In genomic region chr2:155764679-155765418, GRCm38 (mm10) we compare ENCODE assay signal across 9 mouse cellular contexts. TPM values are rescaled to one million over a fixed set of nuclear protein-coding genes. Genes with fewer than 3 reads are reported as not detected.
DNase-seq lines count a peak whose midpoint lies in the region; ATAC-seq and TF ChIP-seq lines count a peak whose summit lies in the region.
"Had no signal": no experiment of that assay in that cellular context is flagged by ENCODE, and none has a peak within 500 bp of the region (broad histone marks: within the 10 kb centered on the region; RNA-seq: fewer than 3 reads in every experiment).

No protein-coding gene starts in this region.

- no peak overlapping the region for H3K4me3 ChIP-seq in hindbrain, postnatal 0 days (ENCODE audit: low read length)
- no peak overlapping the region for H3K4me3 ChIP-seq in limb, embryonic 12.5 days (replicated peaks)
- H3K4me3 ChIP-seq: erythroblast, embryonic 14.5 days had no signal

- no peaks in the 10 kb centered on the region for H3K4me1 ChIP-seq in hindbrain, postnatal 0 days (ENCODE audit: insufficient read depth, low read length)
- no peaks in the 10 kb centered on the region for H3K4me1 ChIP-seq in limb, embryonic 12.5 days (replicated peaks)

- H3K27me3 ChIP-seq in hindbrain, postnatal 0 days (ENCODE audit: insufficient read depth, low read length) = no peaks in the 10 kb centered on the region
- H3K27me3 ChIP-seq in limb, embryonic 12.5 days = peaks cover 10% of the 10 kb centered on the region; the same call in 1 of the 2 replicates

- no peak overlapping the region for H3K4me2 ChIP-seq in hindbrain, postnatal 0 days (ENCODE audit: low read depth, low read length)
- no peak overlapping the region for H3K4me2 ChIP-seq in limb, embryonic 12.5 days

- TF ChIP-seq CTCF in hindbrain, postnatal 0 days (IDR thresholded peaks at IDR 0.05; ENCODE audit: low read depth) = peak; percentile 87

- H3K9ac ChIP-seq in hindbrain, postnatal 0 days (replicated peaks; ENCODE audit: low read length) = no peak overlapping the region
- H3K9ac ChIP-seq in limb, embryonic 12.5 days (replicated peaks) = no peak overlapping the region

- peak; percentile 19 for DNase-seq in urinary bladder, postnatal 10 days (ENCODE audit: low spot score)
- DNase-seq in urinary bladder, postnatal 4 days (ENCODE audit: low spot score in 2 of 2) = no peak
- DNase-seq in cerebellum, postnatal 10 days = peak; percentile 94 to 98
- DNase-seq in gastrocnemius, adult 18-20 months (ENCODE audit: low spot score) = peak; percentile 78
- DNase-seq in hindbrain, postnatal 0 days (ENCODE audit: low spot score) = peak; percentile 89
- peak; percentile 37 to 91 for DNase-seq in thymus, postnatal 10 days (ENCODE audit: low spot score in 2 of 2)

- no peak overlapping the region for H3K27ac ChIP-seq in hindbrain, postnatal 0 days
- no peak overlapping the region for H3K27ac ChIP-seq in limb, embryonic 12.5 days

- ATAC-seq in hindbrain, postnatal 0 days = peak; percentile 79
- peak; percentile 37; the same call in 1 of the 2 replicates for ATAC-seq in limb, embryonic 12.5 days (ENCODE audit: insufficient number of reproducible peaks, insufficient read depth, low FRiP score, low TSS enrichment, low read depth)
- peak; percentile 83 for ATAC-seq in monocyte, adult 5-6 weeks (replicated peaks; ENCODE audit: insufficient number of reproducible peaks, low FRiP score, low TSS enrichment, poor library complexity, severe bottlenecking)

- WGBS in hindbrain, postnatal 0 days = 46% methylated on average over 13 of the region's 13 CpGs
- WGBS in limb, embryonic 12.5 days = 55% methylated on average over 13 of the region's 13 CpGs

- no peaks in the 10 kb centered on the region for H3K9me3 ChIP-seq in hindbrain, postnatal 0 days (ENCODE audit: low read length)
- no peaks in the 10 kb centered on the region for H3K9me3 ChIP-seq in limb, embryonic 12.5 days

- H3K36me3 ChIP-seq in hindbrain, postnatal 0 days (ENCODE audit: insufficient read depth, low read length) = no peaks in the 10 kb centered on the region
- H3K36me3 ChIP-seq in limb, embryonic 12.5 days = no peaks in the 10 kb centered on the region

RNA-seq across cellular contexts. Expression of gene Mmp24, which starts 10.3 kb away (rescaled TPM):
- not detected for total RNA-seq in gastrocnemius, adult 18-20 months (2021)
- 161 and 179 TPM in 2 replicates for total RNA-seq in hindbrain, postnatal 0 days (2014; rRNA removed)
- 12.2 and 12.4 TPM in 2 replicates for polyA plus RNA-seq in hindbrain, postnatal 0 days (2015; fragmentation: Nextera tagmentation; extraction: Ambion mirVana)
- polyA plus RNA-seq in limb, embryonic 12.5 days (2016; fragmentation: Nextera tagmentation; extraction: Ambion mirVana) = 0.09 and 0.10 TPM in 2 replicates
- 0.10 TPM in 1 of 3 replicates, not detected in the others for total RNA-seq in monocyte, adult 5-6 weeks (2017)

RNA-seq across cellular contexts. Expression of gene Procr, which starts 13.9 kb away (rescaled TPM):
- total RNA-seq in gastrocnemius, adult 18-20 months (2021) = 1 to 10 TPM; 6.8 to 7.9 TPM
- 1.1 and 1.4 TPM in 2 replicates for total RNA-seq in hindbrain, postnatal 0 days (2014; rRNA removed)
- 1.6 and 2.6 TPM in 2 replicates for polyA plus RNA-seq in hindbrain, postnatal 0 days (2015; fragmentation: Nextera tagmentation; extraction: Ambion mirVana)
- polyA plus RNA-seq in limb, embryonic 12.5 days (2016; fragmentation: Nextera tagmentation; extraction: Ambion mirVana) = 3.5 and 4.1 TPM in 2 replicates
- total RNA-seq in monocyte, adult 5-6 weeks (2017) = not detected in 3 replicates

RNA-seq across cellular contexts. Expression of gene Gm17581, which starts 29.2 kb away (rescaled TPM):
- total RNA-seq in gastrocnemius, adult 18-20 months (2021) = not detected
- total RNA-seq in hindbrain, postnatal 0 days (2014; rRNA removed) = not detected in 2 replicates
- not detected in 2 replicates for polyA plus RNA-seq in hindbrain, postnatal 0 days (2015; fragmentation: Nextera tagmentation; extraction: Ambion mirVana)
- not detected in 2 replicates for polyA plus RNA-seq in limb, embryonic 12.5 days (2016; fragmentation: Nextera tagmentation; extraction: Ambion mirVana)
- not detected in 3 replicates for total RNA-seq in monocyte, adult 5-6 weeks (2017)
- polyA plus RNA-seq: erythroblast, embryonic 14.5 days had no signal

RNA-seq across cellular contexts. Expression of gene Edem2, which starts 35.6 kb away (rescaled TPM):
- 1 to 10 TPM; 4.3 to 4.9 TPM for total RNA-seq in gastrocnemius, adult 18-20 months (2021)
- total RNA-seq in hindbrain, postnatal 0 days (2014; rRNA removed) = 32.0 and 40.7 TPM in 2 replicates
- polyA plus RNA-seq in hindbrain, postnatal 0 days (2015; fragmentation: Nextera tagmentation; extraction: Ambion mirVana) = 27.9 and 35.2 TPM in 2 replicates
- 24.2 and 26.3 TPM in 2 replicates for polyA plus RNA-seq in limb, embryonic 12.5 days (2016; fragmentation: Nextera tagmentation; extraction: Ambion mirVana)
- 28.7 to 43.2 TPM (median 37.4 TPM) in 3 replicates for total RNA-seq in monocyte, adult 5-6 weeks (2017)

RNA-seq across cellular contexts. Expression of gene BC029722, which starts 54.4 kb away (rescaled TPM):
- total RNA-seq in gastrocnemius, adult 18-20 months (2021) = 10 to 100 TPM; 27.8 to 29.5 TPM
- 31.9 and 35.4 TPM in 2 replicates for total RNA-seq in hindbrain, postnatal 0 days (2014; rRNA removed)
- polyA plus RNA-seq in hindbrain, postnatal 0 days (2015; fragmentation: Nextera tagmentation; extraction: Ambion mirVana) = 52.2 and 53.4 TPM in 2 replicates
- polyA plus RNA-seq in limb, embryonic 12.5 days (2016; fragmentation: Nextera tagmentation; extraction: Ambion mirVana) = 13.0 and 13.5 TPM in 2 replicates
- total RNA-seq in monocyte, adult 5-6 weeks (2017) = 8.5 to 10.6 TPM (median 9.7 TPM) in 3 replicates

Comparison
In these comparisons a context has a peak if more than half of its experiments do, and no peak if none do; other contexts are left out.
1. DNase-seq: peak in urinary bladder, postnatal 10 days (single experiment), cerebellum, postnatal 10 days (2 of 2), gastrocnemius, adult 18-20 months (single experiment), hindbrain, postnatal 0 days (single experiment) and thymus, postnatal 10 days (2 of 2); none in urinary bladder, postnatal 4 days (0 of 2).
2. RNA of gene Mmp24, which starts 10.3 kb away (total RNA-seq): 161 to 179 TPM in hindbrain, postnatal 0 days; not detected in gastrocnemius, adult 18-20 months and 0.10 TPM in monocyte, adult 5-6 weeks; every median in the first group is over 100 times any median in the second.
3. Peak in every context shown above with its lines, with median percentiles within 50 percentile points of each other: ATAC-seq.